Mouse (Mus musculus): ENCODE measurements around the gene Rnd1.
A peak's percentile ranks its signal among the peaks of the same experiment; 100 is the strongest.

Gene Rnd1

GRCm38 (mm10) chr15:98644406-98644805 is 32.9 kb downstream of the Rnd1 start:
- no peak for DNase-seq (ENCODE audit: inconsistent age in 2 of 2, low spot score in 1 of 2)

GRCm38 (mm10) chr15:98640157-98640556 is 37.1 kb downstream of the Rnd1 start:
- no peak for DNase-seq (ENCODE audit: inconsistent age in 2 of 2, low spot score in 1 of 2)

- no peak for DNase-seq (ENCODE audit: inconsistent age in 2 of 2, low spot score in 1 of 2)
These were observed 40.1 kb downstream of the Rnd1 start for GRCm38 (mm10) chr15:98637155-98637554.

GRCm38 (mm10) chr15:98636517-98636916 is 40.7 kb downstream of the Rnd1 start:
- peak in 1 of 2 experiments; percentile 14 for DNase-seq (ENCODE audit: inconsistent age in 2 of 2, low spot score in 1 of 2)

- peak; percentile 36 to 73 for DNase-seq (ENCODE audit: inconsistent age in 2 of 2, low spot score in 1 of 2)
These were observed 41.9 kb downstream of the Rnd1 start for GRCm38 (mm10) chr15:98635291-98635841.

GRCm38 (mm10) chr15:98634541-98635081 is 42.6 kb downstream of the Rnd1 start:
- DNase-seq (ENCODE audit: inconsistent age in 2 of 2, low spot score in 1 of 2) = peak; percentile 82 to 93

GRCm38 (mm10) chr15:98633822-98634470 is 43.3 kb downstream of the Rnd1 start:
- no peak for DNase-seq (ENCODE audit: inconsistent age in 2 of 2, low spot score in 1 of 2)

- no peak for DNase-seq (ENCODE audit: inconsistent age in 2 of 2, low spot score in 1 of 2)
These were observed 44.3 kb downstream of the Rnd1 start for GRCm38 (mm10) chr15:98632921-98633320.

- peak; percentile 71 to 88 for DNase-seq (ENCODE audit: inconsistent age in 2 of 2, low spot score in 1 of 2)
These were observed 45.0 kb downstream of the Rnd1 start for GRCm38 (mm10) chr15:98632107-98632744.

- DNase-seq (ENCODE audit: inconsistent age in 2 of 2, low spot score in 1 of 2) = peak; percentile 59 to 81
These were observed 45.8 kb downstream of the Rnd1 start for GRCm38 (mm10) chr15:98631493-98631892.

GRCm38 (mm10) chr15:98630540-98630939 is 46.7 kb downstream of the Rnd1 start, which contains the start of gene Cacnb3:
Gene Cacnb3, plus strand, starts transcription at chr15:98630840.
- DNase-seq (ENCODE audit: inconsistent age in 2 of 2, low spot score in 1 of 2) = no peak

GRCm38 (mm10) chr15:98629464-98629863 is 47.8 kb downstream of the Rnd1 start:
- DNase-seq (ENCODE audit: inconsistent age in 2 of 2, low spot score in 1 of 2) = no peak

GRCm38 (mm10) chr15:98628589-98629254 is 48.5 kb downstream of the Rnd1 start:
- DNase-seq (ENCODE audit: inconsistent age in 2 of 2, low spot score in 1 of 2) = peak in 1 of 2 experiments; percentile 24

GRCm38 (mm10) chr15:98626487-98627212 is 50.6 kb downstream of the Rnd1 start:
- no peak for DNase-seq (ENCODE audit: inconsistent age in 2 of 2, low spot score in 1 of 2)

- no peak for DNase-seq (ENCODE audit: inconsistent age in 2 of 2, low spot score in 1 of 2)
These were observed 51.2 kb downstream of the Rnd1 start for GRCm38 (mm10) chr15:98626078-98626477.

- DNase-seq (ENCODE audit: inconsistent age in 2 of 2, low spot score in 1 of 2) = no peak
These were observed 53.9 kb downstream of the Rnd1 start for GRCm38 (mm10) chr15:98623361-98623821.

- DNase-seq (ENCODE audit: inconsistent age in 2 of 2, low spot score in 1 of 2) = no peak
These were observed 54.5 kb downstream of the Rnd1 start for GRCm38 (mm10) chr15:98622721-98623120.

GRCm38 (mm10) chr15:98622199-98622598 is 55.1 kb downstream of the Rnd1 start:
- DNase-seq (ENCODE audit: inconsistent age in 2 of 2, low spot score in 1 of 2) = no peak

- DNase-seq (ENCODE audit: inconsistent age in 2 of 2, low spot score in 1 of 2) = peak; percentile 72 to 94
These were observed 60.1 kb downstream of the Rnd1 start for GRCm38 (mm10) chr15:98617176-98617537.

- peak in 1 of 2 experiments; percentile 53 for DNase-seq (ENCODE audit: inconsistent age in 2 of 2, low spot score in 1 of 2)
These were observed 60.7 kb downstream of the Rnd1 start for GRCm38 (mm10) chr15:98616362-98617175.
